Mouse (Mus musculus) small intestine, adult 2 months (tissue): ENCODE measurements around the gene Myl6.
"Not testable (repeated sequence)": the region's sequence is repeated elsewhere in the genome, so short reads cannot be mapped to it uniquely, and the experiment has no call there.

ENCODE experiments used
- CTCF ChIP-seq: fragments of 200-500 bp; IDR thresholded peaks from 2 replicates; pipeline ENCODE4 v1.5.1; 2012; ENCODE audit warnings: low read depth, mild to moderate bottlenecking, control low read depth, inconsistent platforms, low read length, moderate library complexity, mixed read lengths; ENCODE audit not compliant: insufficient replicate concordance, insufficient read length; ENCODE audit errors: extremely low read depth
- POLR2A ChIP-seq: fragments of 200-500 bp; IDR thresholded peaks from 2 replicates; pipeline ENCODE4 v1.6.1; 2012; ENCODE audit warnings: low read depth, mild to moderate bottlenecking, control low read depth, inconsistent platforms, low read length, moderate library complexity

DNA sequence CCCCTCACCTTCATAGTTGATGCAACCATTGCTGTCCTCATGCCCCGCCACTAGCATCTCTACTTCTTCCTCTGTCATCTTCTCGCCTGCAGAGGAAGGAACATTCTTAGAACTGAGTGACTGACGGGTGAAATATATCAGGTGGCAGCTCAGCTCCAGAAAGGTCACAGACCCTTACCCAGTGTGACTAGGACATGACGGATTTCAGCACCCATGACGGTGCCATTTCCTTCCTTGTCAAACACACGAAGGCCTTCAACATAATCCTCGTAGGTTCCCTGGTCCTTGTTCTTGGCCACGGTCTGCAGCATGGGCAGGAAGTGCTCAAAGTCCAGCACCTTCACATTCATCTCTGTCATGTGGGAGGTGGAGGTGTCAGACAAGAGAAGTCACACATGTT, 1.9 kb downstream of the Myl6 start:
- TF ChIP-seq POLR2A, CTCF: not testable (repeated sequence)
